Mouse (Mus musculus) heart, embryonic 14.5 days (tissue): ENCODE data around the gene Mmachc. TPM values are rescaled to one million over a fixed set of nuclear protein-coding genes. Genes with fewer than 3 reads are reported as not detected.

Experiments
- ATAC-seq: fragments of 200-750 bp; cut with Nextera tagmentation; 2 replicates; pipeline ENCODE4 v1.8.0; 2017; ENCODE audit warnings: low read depth, moderate TSS enrichment; ENCODE audit not compliant: insufficient number of reproducible peaks, insufficient read depth, low FRiP score
- H3K27ac ChIP-seq, 2 experiments: fragments of 200-500 bp in 1 of 2; fragments of 300-500 bp in 1 of 2; sonication (generic) in 1 of 2; replicated peaks in 1 of 2; 2 replicates each; pipeline ENCODE4 v1.5.1; 2012 to 2014; ENCODE audit warnings: low read depth in 2 of 2, low read length in 2 of 2, control low read depth in 1 of 2, mild to moderate bottlenecking in 1 of 2, mixed read lengths in 1 of 2; ENCODE audit not compliant: control insufficient read depth in 1 of 2, insufficient read depth in 1 of 2
- H3K27me3 ChIP-seq: fragments of 300-500 bp; sonication (generic); 2 replicates; pipeline ENCODE4 v1.6.1; 2014; ENCODE audit warnings: mild to moderate bottlenecking, low read length, control low read depth; ENCODE audit not compliant: control insufficient read depth, insufficient read depth
- H3K36me3 ChIP-seq: fragments of 300-500 bp; sonication (generic); 2 replicates; pipeline ENCODE4 v1.6.1; 2014; ENCODE audit warnings: mild to moderate bottlenecking, control low read depth, low read length, mixed read lengths; ENCODE audit not compliant: control insufficient read depth, insufficient read depth
- H3K4me1 ChIP-seq, 2 experiments: fragments of 200-500 bp in 1 of 2; fragments of 300-500 bp in 1 of 2; sonication (generic) in 1 of 2; 2 replicates each; pipeline ENCODE4 v1.6.1; 2012 to 2014; ENCODE audit warnings: low read length in 2 of 2, control low read depth in 1 of 2, mixed read lengths in 1 of 2; ENCODE audit not compliant: control insufficient read depth in 2 of 2, insufficient read depth in 2 of 2
- H3K4me2 ChIP-seq: fragments of 300-500 bp; sonication (generic); 2 replicates; pipeline ENCODE4 v1.6.1; 2014; ENCODE audit warnings: mild to moderate bottlenecking, low read length
- H3K4me3 ChIP-seq, 2 experiments: fragments of 200-500 bp in 1 of 2; fragments of 300-500 bp in 1 of 2; sonication (generic) in 1 of 2; 2 replicates each; pipeline ENCODE4 v1.5.1; 2012 to 2014; ENCODE audit warnings: low read length in 2 of 2, mild to moderate bottlenecking in 2 of 2, control low read depth in 1 of 2, low read depth in 1 of 2, moderate library complexity in 1 of 2; ENCODE audit not compliant: control insufficient read depth in 1 of 2, insufficient read depth in 1 of 2
- H3K9ac ChIP-seq: fragments of 300-500 bp; sonication (generic); 2 replicates; pipeline ENCODE4 v1.6.1; 2014; ENCODE audit warnings: mild to moderate bottlenecking, low read length
- H3K9me3 ChIP-seq: fragments of 300-500 bp; sonication (generic); 2 replicates; pipeline ENCODE4 v1.6.1; 2016; ENCODE audit warnings: low read length, control low read depth; ENCODE audit not compliant: control insufficient read depth
- WGBS: fragments of 180-500 bp; shearing (Covaris S2); extraction: QIAGEN DNeasy Blood & Tissue Kit; methylation state at CpG from one replicate; pipeline ENCODE4 v1.1.7; 2014; 5-methylcytosine and 5-hydroxymethylcytosine counted together
- polyA plus RNA-seq: library from polyadenylated mRNA; unstranded; fragments of >200 nt; fragmentation: Nextera tagmentation; extraction: Ambion mirVana; gene quantifications from 2 replicates; pipeline ENCODE4 v1.2.1, GENCODE M21; 2014

The Mmachc gene
- polyA plus RNA-seq, 1 experiment from 2014 or later = 31.9 TPM

- 82% methylated on average over 3 of the region's 3 CpGs for WGBS
- peaks cover 4 to 6% of the 10 kb centered on the region in 2 experiments; a peak in 3 of 4 replicates for H3K4me1 ChIP-seq
- no peaks in the 10 kb centered on the region for H3K27me3 ChIP-seq
These were observed 19.2 kb upstream of the Mmachc start for GRCm38 (mm10) chr4:116727401-116727800.

GRCm38 (mm10) chr4:116725444-116725843, 17.2 kb upstream of the Mmachc start:
- Histone ChIP-seq H3K9ac (no peak overlapping the region), H3K27ac (no peak overlapping the region), H3K27me3 (no peaks in the 10 kb centered on the region), H3K9me3 (no peaks in the 10 kb centered on the region), H3K4me1 (peaks cover 3 to 14% of the 10 kb centered on the region in 2 experiments; a peak in 3 of 4 replicates), H3K36me3 (no peaks in the 10 kb centered on the region), H3K4me2 (no peak overlapping the region), H3K4me3 (no peak overlapping the region)
- 68% methylated on average over 5 of the region's 5 CpGs for WGBS
- no peak for ATAC-seq

More at GRCm38 (mm10) chr4:116727401-116727800, 19.2 kb upstream of the Mmachc start:
- Histone ChIP-seq H3K36me3 (no peaks in the 10 kb centered on the region), H3K27ac (no peak overlapping the region), H3K4me3 (no peak overlapping the region), H3K9me3 (no peaks in the 10 kb centered on the region), H3K4me2 (no peak overlapping the region), H3K9ac (no peak overlapping the region)
- no peak for ATAC-seq

- Histone ChIP-seq H3K27ac (no peak overlapping the region), H3K27me3 (no peaks in the 10 kb centered on the region), H3K36me3 (no peaks in the 10 kb centered on the region), H3K4me2 (peak overlapping the region; percentile 95), H3K4me3 (0 out of 4 replicates have a peak overlapping the region, but pooled peaks of 1 of the 2 experiments have one; percentile 80), H3K9ac (peak overlapping the region; percentile 82; the same call in 1 of the 2 replicates), H3K9me3 (no peaks in the 10 kb centered on the region), H3K4me1 (peaks cover 3 to 17% of the 10 kb centered on the region in 2 experiments; a peak in 3 of 4 replicates)
- no peak for ATAC-seq
- 28% methylated on average over 7 of the region's 7 CpGs for WGBS
These were observed 14.0 kb upstream of the Mmachc start for GRCm38 (mm10) chr4:116722230-116722629.

GRCm38 (mm10) chr4:116721098-116721628, 13.0 kb upstream of the Mmachc start:
- peak overlapping the region; percentile 95 for H3K4me2 ChIP-seq
- H3K9ac ChIP-seq = peak overlapping the region; percentile 82
- peaks cover 3 to 17% of the 10 kb centered on the region in 2 experiments; a peak in 3 of 4 replicates for H3K4me1 ChIP-seq
- H3K36me3 ChIP-seq = no peaks in the 10 kb centered on the region
- peak overlapping the region; percentile 41 to 89 for H3K27ac ChIP-seq
- peak overlapping the region; percentile 64 to 80 for H3K4me3 ChIP-seq
- no peak for ATAC-seq
- H3K27me3 ChIP-seq = no peaks in the 10 kb centered on the region
- H3K9me3 ChIP-seq = no peaks in the 10 kb centered on the region
- 0% methylated on average over 29 of the region's 29 CpGs for WGBS

GRCm38 (mm10) chr4:116720343-116721097, 12.3 kb upstream of the Mmachc start, which contains the start of gene Tesk2:
TSS of gene Tesk2 (plus strand) at chr4:116720948.
- Histone ChIP-seq H3K27ac (peak within 1 kb of the TSS; percentile 56 to 89), H3K27me3 (no peaks in the 10 kb centered on the region), H3K4me3 (peak within 1 kb of the TSS; percentile 64 to 80), H3K9me3 (no peaks in the 10 kb centered on the region), H3K36me3 (peaks cover 2% of the 10 kb centered on the region; the same call in 1 of the 2 replicates), H3K9ac (peak within 1 kb of the TSS; percentile 82), H3K4me1 (peaks cover 3 to 17% of the 10 kb centered on the region in 2 experiments; a peak in 3 of 4 replicates), H3K4me2 (peak within 1 kb of the TSS; percentile 95)
- ATAC-seq = peak; percentile 98
- under 1% methylated on average over 33 of the region's 34 CpGs for WGBS

- WGBS = 15% methylated on average over 3 of the region's 3 CpGs
- Histone ChIP-seq H3K27me3 (no peaks in the 10 kb centered on the region), H3K4me2 (no peak overlapping the region), H3K9ac (no peak overlapping the region), H3K36me3 (peaks cover 10% of the 10 kb centered on the region), H3K4me1 (peaks cover 3 to 17% of the 10 kb centered on the region in 2 experiments; a peak in 3 of 4 replicates), H3K4me3 (no peak overlapping the region), H3K9me3 (no peaks in the 10 kb centered on the region), H3K27ac (no peak overlapping the region)
- ATAC-seq = no peak
These were observed 11.2 kb upstream of the Mmachc start for GRCm38 (mm10) chr4:116719396-116719795.

- no peaks in the 10 kb centered on the region for H3K9me3 ChIP-seq
- H3K4me2 ChIP-seq = no peak overlapping the region
- H3K27me3 ChIP-seq = no peaks in the 10 kb centered on the region
- no peak for ATAC-seq
- no peak overlapping the region for H3K4me3 ChIP-seq
- H3K36me3 ChIP-seq = peaks cover 18% of the 10 kb centered on the region
- no peak overlapping the region for H3K27ac ChIP-seq
- WGBS = 86% methylated on average over 1 of the region's 1 CpGs
- H3K4me1 ChIP-seq = peaks cover 0 to 8% of the 10 kb centered on the region in 2 experiments; a peak in 3 of 4 replicates
- H3K9ac ChIP-seq = no peak overlapping the region
These were observed 4.3 kb upstream of the Mmachc start for GRCm38 (mm10) chr4:116712536-116712935.
